Mouse (Mus musculus) testis, adult 2 months (tissue): ENCODE results near the gene Ttll3. TPM values are rescaled to one million over a fixed set of nuclear protein-coding genes. Genes with fewer than 3 reads are reported as not detected.

Source experiments
- H3K27ac ChIP-seq: fragments of 200-500 bp; 2 replicates; pipeline ENCODE4 v1.5.1; 2012; ENCODE audit warnings: low read depth, low read length; ENCODE audit not compliant: control insufficient read depth, insufficient read depth
- H3K27me3 ChIP-seq: fragments of 200-500 bp; 2 replicates; pipeline ENCODE4 v1.6.1; 2012; ENCODE audit warnings: mild to moderate bottlenecking, low read length, moderate library complexity; ENCODE audit not compliant: control insufficient read depth, insufficient read depth
- H3K36me3 ChIP-seq: fragments of 200-500 bp; 2 replicates; pipeline ENCODE4 v1.6.1; 2012; ENCODE audit warnings: mild to moderate bottlenecking, low read length; ENCODE audit not compliant: control insufficient read depth, insufficient read depth
- H3K4me1 ChIP-seq: fragments of 200-500 bp; 2 replicates; pipeline ENCODE4 v1.6.1; 2012; ENCODE audit warnings: low read length; ENCODE audit not compliant: control insufficient read depth, insufficient read depth
- H3K4me3 ChIP-seq: fragments of 200-500 bp; 2 replicates; pipeline ENCODE4 v1.5.1; 2012; ENCODE audit warnings: low read depth, mild to moderate bottlenecking, low read length, moderate library complexity, mixed read lengths; ENCODE audit not compliant: control insufficient read depth
- CTCF ChIP-seq: fragments of 200-500 bp; IDR thresholded peaks from 2 replicates; pipeline ENCODE4 v1.5.1; 2012; ENCODE audit warnings: low read depth, mild to moderate bottlenecking, inconsistent platforms, low read length, moderate library complexity; ENCODE audit not compliant: control insufficient read depth, insufficient read depth, insufficient replicate concordance
- POLR2A ChIP-seq: fragments of 200-500 bp; IDR thresholded peaks from 2 replicates; pipeline ENCODE4 v1.6.1; 2012; ENCODE audit warnings: low read depth, mild to moderate bottlenecking, inconsistent platforms, low read length, moderate library complexity; ENCODE audit not compliant: control insufficient read depth
- polyA plus RNA-seq: library from polyadenylated mRNA; depleted of rRNA; stranded (reverse); fragments of >200 nt; gene quantifications from 2 replicates; pipeline ENCODE4 v1.2.3, GENCODE M21; 2012

Ttll3 gene
- polyA plus RNA-seq, 1 experiment = 133 TPM

- H3K4me1 ChIP-seq = no peaks in the 10 kb centered on the region
- H3K27me3 ChIP-seq = no peaks in the 10 kb centered on the region
- no peak for TF ChIP-seq CTCF
- TF ChIP-seq POLR2A = no peak
- no peak overlapping the region for H3K4me3 ChIP-seq
- no peaks in the 10 kb centered on the region for H3K36me3 ChIP-seq
- H3K27ac ChIP-seq = no peak overlapping the region
Observed at GRCm38 (mm10) chr6:113351161-113351560, 37.9 kb upstream of the Ttll3 start.

- Histone ChIP-seq H3K27me3 (no peaks in the 10 kb centered on the region), H3K27ac (no peak overlapping the region), H3K36me3 (no peaks in the 10 kb centered on the region), H3K4me1 (no peaks in the 10 kb centered on the region), H3K4me3 (no peak overlapping the region)
- TF ChIP-seq CTCF (no peak), POLR2A (no peak)
Observed at GRCm38 (mm10) chr6:113351653-113352052, 37.4 kb upstream of the Ttll3 start.

DNA sequence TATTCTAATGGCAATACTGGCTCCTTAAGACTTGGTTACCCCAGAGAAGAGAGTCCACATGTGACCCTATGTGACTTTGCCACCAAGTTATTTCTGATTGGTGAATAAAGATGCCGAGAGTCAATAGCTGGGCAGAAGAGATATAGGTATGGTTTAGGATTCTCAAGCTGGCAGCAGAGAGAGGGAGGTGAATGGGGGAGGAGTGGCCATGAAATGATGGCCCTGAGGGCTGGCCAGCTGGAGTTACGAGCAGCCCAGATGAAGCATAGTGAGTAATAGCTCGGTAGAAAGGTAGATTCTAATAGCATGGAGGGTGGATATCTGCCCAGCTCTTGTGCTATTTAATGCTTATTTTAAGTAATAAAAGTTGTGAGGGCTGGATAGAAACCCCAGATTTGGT lies 36.2 kb upstream of the Ttll3 start:
- Histone ChIP-seq H3K36me3 (no peaks in the 10 kb centered on the region), H3K4me3 (no peak overlapping the region), H3K27ac (no peak overlapping the region), H3K27me3 (no peaks in the 10 kb centered on the region), H3K4me1 (no peaks in the 10 kb centered on the region)
- TF ChIP-seq CTCF = no peak
- TF ChIP-seq POLR2A = no peak

DNA sequence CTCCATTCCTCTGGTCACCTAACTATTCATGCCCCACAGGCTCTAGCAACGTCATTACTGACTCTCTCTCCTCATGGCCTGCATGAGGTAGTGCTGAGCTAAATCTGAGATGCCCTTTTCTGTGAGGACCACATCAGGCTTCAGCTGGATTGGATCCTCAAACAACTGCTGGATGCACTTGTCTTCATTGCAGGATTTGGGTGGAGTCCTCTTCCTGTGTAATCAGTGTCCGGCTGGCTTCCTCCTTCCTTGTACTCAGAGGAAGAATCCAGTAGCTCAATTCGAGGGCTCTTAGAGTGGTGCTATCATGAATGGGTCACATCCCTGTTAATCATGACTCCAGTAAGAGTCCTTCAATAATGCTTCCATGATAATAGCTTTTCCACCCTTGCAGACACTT lies 35.4 kb upstream of the Ttll3 start:
- Histone ChIP-seq H3K27ac (no peak overlapping the region), H3K27me3 (no peaks in the 10 kb centered on the region), H3K4me3 (no peak overlapping the region), H3K36me3 (no peaks in the 10 kb centered on the region), H3K4me1 (no peaks in the 10 kb centered on the region)
- TF ChIP-seq CTCF (no peak), POLR2A (no peak)

DNA sequence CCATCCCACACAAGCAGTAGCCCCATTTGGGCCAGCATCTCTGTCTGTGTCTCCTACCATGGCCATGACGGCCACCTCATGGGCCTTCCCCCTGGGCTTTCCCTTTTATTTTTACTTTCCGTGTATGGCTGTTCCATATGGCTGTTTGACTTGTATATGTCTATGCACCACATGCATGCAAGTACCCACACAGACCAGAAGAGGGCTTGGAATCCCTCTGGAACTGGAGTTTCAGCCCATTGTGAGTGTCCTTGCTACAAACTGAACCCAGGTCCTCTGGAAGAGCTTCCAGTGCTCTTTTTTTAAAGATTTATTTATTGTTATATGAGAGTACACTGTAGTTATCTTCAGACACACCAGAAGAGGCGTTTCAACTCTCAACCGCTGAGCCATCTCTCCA lies 27.6 kb upstream of the Ttll3 start:
- Histone ChIP-seq H3K27ac (no peak overlapping the region), H3K4me1 (no peaks in the 10 kb centered on the region)

GRCm38 (mm10) chr6:113362241-113362640 lies 26.8 kb upstream of the Ttll3 start:
- no peak for TF ChIP-seq CTCF
- TF ChIP-seq POLR2A = no peak
- Histone ChIP-seq H3K36me3 (no peaks in the 10 kb centered on the region; the same call in 1 of the 2 replicates), H3K27me3 (no peaks in the 10 kb centered on the region), H3K27ac (no peak overlapping the region), H3K4me3 (no peak overlapping the region), H3K4me1 (no peaks in the 10 kb centered on the region)

More for the DNA sequence above, 27.6 kb upstream of the Ttll3 start:
- no peak overlapping the region for H3K4me3 ChIP-seq
- no peaks in the 10 kb centered on the region for H3K27me3 ChIP-seq
- no peak for TF ChIP-seq POLR2A
- no peak for TF ChIP-seq CTCF
- H3K36me3 ChIP-seq = no peaks in the 10 kb centered on the region

DNA sequence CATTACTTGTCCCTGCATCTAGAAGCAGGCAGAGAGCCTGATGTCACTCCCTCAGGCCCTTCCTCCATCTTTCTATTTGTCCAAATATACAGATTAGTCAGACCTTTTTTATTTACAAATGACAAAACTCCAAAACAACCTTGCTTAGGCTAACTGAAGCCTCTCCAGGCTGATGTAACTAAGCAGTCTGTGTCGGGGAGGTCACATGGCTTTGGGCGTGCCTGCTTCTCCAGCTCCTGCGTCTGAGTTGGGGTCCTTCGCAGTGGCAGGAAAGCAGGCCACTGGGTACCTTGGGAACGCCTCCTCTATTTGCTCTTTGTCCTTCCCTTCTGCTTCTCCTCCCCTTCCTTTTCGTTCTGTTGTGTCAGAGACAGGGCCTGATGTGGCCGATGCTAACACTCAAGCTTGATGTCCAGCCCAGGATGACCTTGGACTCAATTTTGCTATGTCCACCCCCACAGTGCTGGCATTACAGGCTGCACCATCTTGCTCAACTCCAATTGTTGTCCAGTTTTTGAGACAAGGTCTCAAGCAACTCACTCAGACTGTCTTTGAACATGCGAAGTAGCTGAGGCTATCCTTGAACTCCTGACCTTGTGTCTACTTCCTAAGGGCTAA lies 24.4 kb upstream of the Ttll3 start:
- no peaks in the 10 kb centered on the region for H3K27me3 ChIP-seq
- peaks cover 2% of the 10 kb centered on the region for H3K36me3 ChIP-seq
- TF ChIP-seq CTCF = no peak
- TF ChIP-seq POLR2A = no peak
- H3K4me1 ChIP-seq = no peaks in the 10 kb centered on the region
- H3K4me3 ChIP-seq = no peak overlapping the region
- H3K27ac ChIP-seq = no peak overlapping the region
